Mouse (Mus musculus) left cerebral cortex, adult 2 months (tissue): Measurements from ENCODE around the gene Mettl3. TPM values are rescaled to one million over a fixed set of nuclear protein-coding genes. Genes with fewer than 3 reads are reported as not detected.

Experiments used
- DNase-seq, 2 experiments: peaks; one replicate each; pipeline ENCODE4 v3.0.0; 2021 to 2022; ENCODE audit warnings: low spot score in 2 of 2, mixed read lengths in 1 of 2; ENCODE audit errors: extremely low spot score in 1 of 2
- H3K27ac ChIP-seq: fragments of 200-600 bp; 2 replicates; pipeline ENCODE4 v1.8.1; 2022
- H3K4me3 ChIP-seq: fragments of 200-600 bp; 2 replicates; pipeline ENCODE4 v1.8.1; 2022
- CTCF ChIP-seq: fragments of 200-600 bp; IDR thresholded peaks from 2 replicates; pipeline ENCODE4 v1.8.1; 2022; ENCODE audit warnings: antibody characterized with exemption, mild to moderate bottlenecking, moderate library complexity
- intact Hi-C: fragments of 180-260 bp; cut with DNase I; formaldehyde crosslinking; loops from one replicate; pipeline ENCODE4 v1.15.1; 2025
- total RNA-seq, 2 experiments: library from RNA; stranded (reverse); gene quantifications; 2 replicates each; pipeline ENCODE4 v1.2.3; 2021

Gene Mettl3
- total RNA-seq, 2 experiments from 2014 or later, result 37.4 to 44.7 TPM

DNA sequence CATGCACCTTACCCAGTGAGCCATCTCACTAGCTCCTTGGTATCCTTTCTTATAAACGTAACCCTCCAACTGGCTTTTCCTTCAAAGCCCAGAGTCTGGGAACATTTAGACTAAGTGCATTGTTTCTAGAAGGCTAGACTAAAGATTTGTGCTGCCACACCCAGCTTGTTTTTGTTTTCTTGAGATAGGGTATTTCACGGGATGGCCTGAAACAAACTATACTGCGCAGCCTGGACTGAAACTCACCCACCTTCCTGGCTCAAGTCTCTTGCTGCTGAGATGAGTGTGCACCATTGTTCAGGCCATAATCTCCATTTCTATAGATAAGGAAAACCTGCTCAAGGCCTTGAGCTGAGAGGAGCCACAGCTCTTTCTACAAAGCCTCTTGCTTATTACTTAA, 20.7 kb downstream of the Mettl3 start:
- H3K4me3 ChIP-seq, result no peak overlapping the region
- no peak for TF ChIP-seq CTCF
- no peak overlapping the region for H3K27ac ChIP-seq
- intact Hi-C loops, result no loop called here
- DNase-seq, result no peak

DNA sequence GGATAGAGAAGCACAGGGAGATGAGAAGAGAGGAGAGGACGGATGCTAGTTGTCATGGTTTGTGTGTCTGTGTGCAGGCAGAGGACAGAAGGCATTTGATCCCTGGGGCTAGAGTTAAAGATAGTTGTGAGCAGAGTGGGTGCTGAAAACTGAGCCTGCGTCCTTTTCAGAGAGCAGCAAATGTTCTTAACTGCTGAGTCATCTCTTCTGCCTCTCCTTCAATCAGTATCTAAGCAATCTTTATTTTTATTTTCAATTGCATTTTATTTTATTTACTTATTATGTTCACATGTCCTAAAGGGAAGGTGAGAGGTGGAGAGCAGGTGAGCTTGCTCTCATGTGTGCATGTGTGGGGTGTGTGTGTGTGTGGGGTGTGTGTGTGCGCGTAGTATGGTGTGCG, 21.3 kb downstream of the Mettl3 start:
- Histone ChIP-seq H3K4me3 (no peak overlapping the region), H3K27ac (no peak overlapping the region)
- DNase-seq, result no peak
- TF ChIP-seq CTCF, result no peak
- intact Hi-C loops, result no loop called here

DNA sequence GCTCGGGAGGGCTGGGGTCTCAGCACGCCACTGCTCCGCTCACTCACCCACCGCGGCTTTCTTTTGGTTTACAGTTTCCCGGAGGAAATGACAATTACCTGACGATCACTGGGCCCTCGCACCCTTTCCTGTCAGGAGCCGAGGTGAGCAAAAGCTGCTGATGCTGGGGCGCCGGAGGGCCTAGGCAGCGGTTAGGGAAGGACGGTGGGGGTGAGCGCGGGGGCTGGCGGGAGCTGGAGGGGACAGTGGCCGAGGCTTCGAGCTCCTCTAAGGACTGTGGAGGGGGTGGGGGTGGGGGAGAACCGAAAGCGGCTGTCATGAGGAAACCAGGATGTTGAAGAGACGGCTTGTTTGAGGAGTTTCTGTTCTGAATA, 25.2 kb downstream of the Mettl3 start:
- intact Hi-C loops, result loop anchor here (1.0 to 5.0 kb wide), 3 partner anchors 22 to 82 kb away; partner anchors contain the start of genes Chd8, Mettl3 and Supt16
- H3K4me3 ChIP-seq, result peak overlapping the region; percentile 92
- no peak for TF ChIP-seq CTCF
- no peak for DNase-seq
- peak overlapping the region; percentile 91 for H3K27ac ChIP-seq

DNA sequence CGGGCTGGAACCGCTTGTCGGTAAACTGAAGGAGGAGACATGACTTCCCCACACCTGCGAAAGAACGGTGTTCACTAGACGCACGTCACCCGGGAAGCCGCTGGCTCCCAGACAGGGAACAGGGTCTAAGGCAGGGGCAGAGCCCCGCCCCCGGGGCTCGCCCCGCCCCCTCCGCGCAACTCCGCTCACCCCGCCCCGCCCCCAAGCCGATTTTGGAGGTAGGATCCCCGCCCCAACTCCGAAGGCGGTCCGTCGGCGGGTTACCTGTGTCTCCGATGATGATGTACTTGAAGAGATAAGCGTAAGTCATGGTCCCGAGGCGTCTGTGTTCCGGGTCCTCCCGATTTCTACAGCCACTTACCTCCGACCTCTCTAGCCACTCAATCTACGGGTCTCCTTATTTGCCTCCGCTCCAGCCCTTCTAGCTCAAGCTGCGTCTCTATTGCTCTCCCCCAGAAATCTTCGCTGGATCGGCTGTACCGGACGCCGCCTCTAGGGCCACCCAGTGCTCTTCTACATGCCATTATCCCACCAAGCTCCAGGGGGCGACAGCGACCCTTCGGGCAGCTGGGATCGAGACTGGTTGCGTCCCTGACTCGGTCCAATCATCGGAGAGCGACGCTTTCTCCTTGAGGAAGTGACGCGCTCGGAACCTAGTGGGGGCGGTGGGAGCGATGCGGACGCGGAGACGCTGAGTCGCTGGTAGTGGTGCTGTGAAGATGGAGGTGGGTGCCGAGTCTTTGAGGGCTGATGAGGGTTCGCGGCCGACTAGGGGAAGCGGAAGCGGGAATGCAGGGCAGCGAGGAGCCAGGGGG, 25.8 kb downstream of the Mettl3 start, which contains the start of the genes Tox4 and Rab2b:
Gene Tox4 (plus strand): TSS at position 215 of the 815 bp plus-strand sequence.
Gene Rab2b (minus strand): TSS at position 614 of the 815 bp plus-strand sequence.
- peak; percentile 99 to 100 for DNase-seq
- peak; percentile 99 for TF ChIP-seq CTCF
- intact Hi-C loops, result loop anchor here (1.0 to 5.0 kb wide), 3 partner anchors 22 to 82 kb away; partner anchors contain the start of genes Chd8, Mettl3 and Supt16
- H3K4me3 ChIP-seq, result peak within 1 kb of the TSS; percentile 92
- peak within 1 kb of the TSS; percentile 91 for H3K27ac ChIP-seq

DNA sequence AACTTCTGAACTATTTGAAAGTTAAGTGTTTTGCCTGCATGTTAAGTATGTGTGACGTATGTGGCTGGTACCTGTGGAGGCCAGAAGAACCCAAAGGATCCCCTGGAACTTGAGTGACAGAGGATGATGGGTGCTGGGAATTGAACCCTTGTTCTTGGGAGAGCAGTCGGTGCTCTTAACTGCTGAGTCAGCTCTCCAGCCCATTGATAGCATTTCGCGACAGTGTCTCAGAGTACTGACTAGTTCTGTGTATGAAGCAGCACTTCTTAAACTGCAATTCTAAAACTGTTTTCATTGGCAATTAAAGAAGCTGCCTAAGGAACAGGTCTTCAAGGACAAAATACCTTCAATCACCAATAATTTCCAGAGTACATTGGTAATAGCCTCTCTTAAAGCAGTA, 27.7 kb downstream of the Mettl3 start:
- no peak for DNase-seq
- TF ChIP-seq CTCF, result no peak
- Histone ChIP-seq H3K4me3 (no peak overlapping the region), H3K27ac (no peak overlapping the region)
- intact Hi-C loops, result loop anchor here (5.0 kb wide), 1 partner anchor 80 kb away; the partner anchor contains the start of gene Supt16

DNA sequence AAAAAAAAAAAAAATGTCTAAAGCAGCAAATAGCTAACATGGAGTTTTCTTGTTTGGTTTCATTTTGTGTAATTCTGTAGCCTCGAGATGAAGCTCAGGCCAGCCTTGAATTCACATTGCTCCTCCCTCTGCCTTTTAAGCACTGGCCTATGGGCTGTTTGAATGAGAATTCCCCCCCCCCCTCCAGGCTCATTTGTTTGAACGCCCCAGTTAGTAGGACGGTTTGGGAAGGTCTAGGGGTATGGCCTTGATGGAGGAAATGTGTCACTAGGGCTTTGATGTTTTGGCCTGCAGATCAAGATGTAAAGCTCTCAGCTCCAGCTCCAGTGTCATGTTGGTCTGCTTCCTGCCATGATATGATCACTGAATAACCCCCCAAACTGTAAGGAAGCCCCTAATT, 32.1 kb downstream of the Mettl3 start:
- intact Hi-C loops, result no loop called here
- no peak overlapping the region for H3K27ac ChIP-seq
- no peak for DNase-seq
- no peak overlapping the region for H3K4me3 ChIP-seq
- no peak for TF ChIP-seq CTCF

DNA sequence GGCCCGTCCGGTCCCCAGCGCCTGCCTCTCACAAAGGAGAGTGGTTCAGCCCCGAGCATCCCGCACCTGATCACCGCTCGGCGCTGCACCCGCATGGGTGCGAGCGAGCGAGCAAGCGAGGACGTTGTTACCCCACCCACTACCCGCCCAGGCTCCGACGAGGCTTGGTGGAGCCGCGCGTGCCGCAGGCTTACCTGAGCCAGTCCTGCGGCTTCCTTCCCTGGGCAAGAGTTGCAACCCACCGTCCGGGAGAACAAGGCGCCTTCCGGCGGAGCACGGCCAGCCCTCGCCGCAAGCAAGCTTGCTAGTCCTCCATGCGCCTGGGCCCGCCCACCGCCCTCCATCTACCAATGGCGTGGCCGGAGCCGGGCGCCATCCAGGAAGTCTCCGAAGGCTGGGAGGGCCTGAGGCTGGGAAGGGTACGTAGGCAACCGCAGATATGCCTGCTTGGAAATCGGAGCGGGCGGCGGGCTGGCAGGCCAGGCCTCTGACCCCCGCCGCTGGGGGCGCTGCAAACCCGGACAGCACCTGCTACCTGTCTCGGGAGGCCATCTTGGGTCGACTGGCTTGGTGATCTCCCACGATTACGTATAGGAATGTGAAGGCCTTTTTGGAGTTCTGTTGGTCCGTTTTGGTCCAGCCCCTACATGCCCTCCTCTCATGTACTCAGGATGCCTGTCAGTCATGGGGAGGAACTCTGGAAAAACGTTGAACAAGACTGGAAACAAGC, 47.3 kb downstream of the Mettl3 start, which contains the start of gene Chd8:
Gene Chd8 (minus strand): TSS at position 297 of the 730 bp plus-strand sequence.
- Histone ChIP-seq H3K27ac (peak within 1 kb of the TSS; percentile 94), H3K4me3 (peak within 1 kb of the TSS; percentile 67)
- peak; percentile 87 for TF ChIP-seq CTCF
- peak; percentile 98 for DNase-seq
- intact Hi-C loops, result loop anchor here (1.0 kb wide), 2 partner anchors 13 to 22 kb away; partner anchors contain the start of genes Rab2b and Tox4

DNA sequence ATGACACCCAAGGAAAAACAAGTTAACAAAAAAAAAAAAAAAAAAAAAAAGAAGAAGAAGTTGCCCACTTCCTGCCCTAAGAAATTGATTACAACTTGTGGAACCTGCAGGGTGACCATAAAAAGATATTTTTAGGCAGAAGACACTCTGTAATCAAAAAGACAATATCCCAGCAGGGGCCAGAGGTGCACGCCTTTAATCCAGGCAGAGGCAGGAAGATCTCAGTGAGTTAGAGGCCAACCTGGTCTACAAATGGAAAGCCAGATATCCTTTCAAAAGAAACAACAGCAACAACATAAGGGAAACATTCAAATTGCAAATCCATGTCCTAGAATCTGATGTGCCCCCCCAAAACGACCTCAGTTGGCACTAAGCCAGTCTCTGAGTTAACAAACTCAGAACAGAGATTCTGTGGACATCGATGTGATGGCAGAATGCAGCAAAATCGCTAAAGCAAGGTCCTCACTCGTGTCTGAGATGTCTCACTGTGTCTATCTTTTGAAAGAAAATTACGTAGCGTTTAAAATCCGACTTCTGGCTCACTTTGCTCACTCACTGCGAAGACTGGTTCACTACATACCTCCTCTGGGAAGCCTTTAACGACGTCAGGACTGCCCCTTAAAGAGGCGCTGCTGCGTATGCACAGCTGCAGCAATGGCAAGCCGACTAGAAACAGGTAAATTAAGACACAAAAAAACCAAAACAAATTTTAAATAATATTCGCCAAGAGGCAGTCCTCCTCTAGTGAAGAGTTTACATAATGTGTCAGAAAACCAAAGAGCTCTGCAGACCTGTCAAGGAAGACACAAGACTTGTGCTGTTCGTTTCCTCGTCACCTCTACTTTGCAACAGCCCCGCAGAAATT, 48.4 kb downstream of the Mettl3 start:
- peak overlapping the region; percentile 94 for H3K27ac ChIP-seq
- H3K4me3 ChIP-seq, result peak overlapping the region; percentile 67
- no peak for TF ChIP-seq CTCF
- intact Hi-C loops, result loop anchor here (1.0 kb wide), 2 partner anchors 12 to 23 kb away; partner anchors contain the start of genes Rab2b and Tox4
- DNase-seq, result peak in 1 of 2 experiments; percentile 15

DNA sequence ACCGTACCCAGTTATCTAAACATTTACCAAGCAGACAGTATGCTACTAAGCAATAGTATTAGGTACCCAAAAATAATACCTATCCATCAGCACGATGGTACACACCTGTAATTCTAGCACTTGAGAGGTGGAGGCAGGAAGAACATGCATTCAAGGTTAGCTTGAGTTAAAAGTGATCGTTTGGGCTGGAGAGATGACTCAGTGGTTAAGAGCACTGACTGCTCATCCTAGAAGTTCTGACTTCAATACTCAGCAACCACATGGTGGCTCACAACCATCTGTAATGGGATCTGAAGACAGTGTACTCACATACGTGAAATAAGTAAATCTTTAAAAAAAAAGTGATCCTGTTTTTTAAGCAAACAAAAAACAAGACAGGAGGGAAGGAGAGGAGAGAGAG, 58.8 kb downstream of the Mettl3 start:
- intact Hi-C loops, result no loop called here
- DNase-seq, result no peak
- no peak overlapping the region for H3K27ac ChIP-seq
- TF ChIP-seq CTCF, result no peak
- H3K4me3 ChIP-seq, result no peak overlapping the region

Other genes with a start within 250 kb of the Mettl3 start
- 100 to 1,000 TPM; 213 to 221 TPM for gene Hnrnpc, start 201.1 kb downstream of the Mettl3 start, total RNA-seq
- 1 to 10 TPM; 1.5 to 1.8 TPM for gene Rpgrip1, start 194.4 kb downstream of the Mettl3 start, total RNA-seq
- gene Supt16, start 107.7 kb downstream of the Mettl3 start, total RNA-seq, result 10 to 100 TPM; 52.5 to 54.7 TPM
- 100 to 1,000 TPM; 115 to 122 TPM for gene Chd8, start 47.3 kb downstream of the Mettl3 start, total RNA-seq
- gene Tox4, start 26.0 kb downstream of the Mettl3 start, total RNA-seq, result 10 to 100 TPM; 62.6 to 66.0 TPM
- 10 to 100 TPM; 35.8 to 37.2 TPM for gene Rab2b, start 25.6 kb downstream of the Mettl3 start, total RNA-seq
- gene Sall2, start 23.6 kb upstream of the Mettl3 start, total RNA-seq, result 10 to 100 TPM; 31.9 to 33.0 TPM
- gene Olfr1513, start 51.3 kb upstream of the Mettl3 start, total RNA-seq, result not detected
- gene Olfr1512, start 74.0 kb upstream of the Mettl3 start, total RNA-seq, result not detected
- gene Olfr1511, start 92.3 kb upstream of the Mettl3 start, total RNA-seq, result not detected
- gene Olfr1510, start 109.2 kb upstream of the Mettl3 start, total RNA-seq, result not detected
- gene Olfr1509, start 137.9 kb upstream of the Mettl3 start, total RNA-seq, result not detected
- not detected for gene Olfr1508, start 162.4 kb upstream of the Mettl3 start, total RNA-seq
- gene Olfr1507, start 190.6 kb upstream of the Mettl3 start, total RNA-seq, result not detected